Mouse (Mus musculus): ENCODE measurements around the gene Nucks1. TPM values are rescaled to one million over a fixed set of nuclear protein-coding genes. Genes with fewer than 3 reads are reported as not detected.

Gene Nucks1
- polyA plus RNA-seq (2014; fragmentation: Illumina TruSeq; extraction: RNeasy Lipid Tissue Mini Kit (QIAGEN cat#74804); ENCODE audit: low replicate concordance), result 66.8 TPM

GRCm38 (mm10) chr1:131910001-131910648 is at the start of gene Nucks1:
Nucks1 (plus strand) TSS chr1:131910534.

GRCm38 (mm10) chr1:131867093-131867945 is 43.0 kb upstream of the Nucks1 start, which contains the start of gene Rab29:
Rab29 (plus strand) TSS chr1:131867224.

GRCm38 (mm10) chr1:131962606-131963084 is 52.3 kb downstream of the Nucks1 start, which contains the start of gene Slc45a3:
Slc45a3 (plus strand) TSS chr1:131962967.

Other genes starting within 250 kb of the Nucks1 start
- 2.6 TPM for gene Rab7b, start 221.8 kb upstream of the Nucks1 start, polyA plus RNA-seq (2014; fragmentation: Illumina TruSeq; extraction: RNeasy Lipid Tissue Mini Kit (QIAGEN cat#74804); ENCODE audit: low replicate concordance)
- not detected for gene Slc26a9, start 166.5 kb upstream of the Nucks1 start, polyA plus RNA-seq (2014; fragmentation: Illumina TruSeq; extraction: RNeasy Lipid Tissue Mini Kit (QIAGEN cat#74804); ENCODE audit: low replicate concordance)
- gene Pm20d1, start 113.2 kb upstream of the Nucks1 start, polyA plus RNA-seq (2014; fragmentation: Illumina TruSeq; extraction: RNeasy Lipid Tissue Mini Kit (QIAGEN cat#74804); ENCODE audit: low replicate concordance), result 33.3 TPM
- gene Slc41a1, start 83.0 kb upstream of the Nucks1 start, polyA plus RNA-seq (2014; fragmentation: Illumina TruSeq; extraction: RNeasy Lipid Tissue Mini Kit (QIAGEN cat#74804); ENCODE audit: low replicate concordance), result 1.9 TPM
- gene Rab29, start 43.3 kb upstream of the Nucks1 start, polyA plus RNA-seq (2014; fragmentation: Illumina TruSeq; extraction: RNeasy Lipid Tissue Mini Kit (QIAGEN cat#74804); ENCODE audit: low replicate concordance), result 1.6 TPM
- gene Slc45a3, start 52.4 kb downstream of the Nucks1 start, polyA plus RNA-seq (2014; fragmentation: Illumina TruSeq; extraction: RNeasy Lipid Tissue Mini Kit (QIAGEN cat#74804); ENCODE audit: low replicate concordance), result not detected
- 36.5 TPM for gene Elk4, start 97.1 kb downstream of the Nucks1 start, polyA plus RNA-seq (2014; fragmentation: Illumina TruSeq; extraction: RNeasy Lipid Tissue Mini Kit (QIAGEN cat#74804); ENCODE audit: low replicate concordance)
- 15.8 TPM for gene Mfsd4a, start 157.5 kb downstream of the Nucks1 start, polyA plus RNA-seq (2014; fragmentation: Illumina TruSeq; extraction: RNeasy Lipid Tissue Mini Kit (QIAGEN cat#74804); ENCODE audit: low replicate concordance)
- gene Cdk18, start 229.2 kb downstream of the Nucks1 start, polyA plus RNA-seq (2014; fragmentation: Illumina TruSeq; extraction: RNeasy Lipid Tissue Mini Kit (QIAGEN cat#74804); ENCODE audit: low replicate concordance), result 3.0 TPM